Mouse (Mus musculus) hindbrain, postnatal 0 days (tissue): Measurements from ENCODE around the gene Slc13a5. TPM values are rescaled to one million over a fixed set of nuclear protein-coding genes. Genes with fewer than 3 reads are reported as not detected.

ENCODE experiments used
- ATAC-seq: fragments of 200-750 bp; cut with Nextera tagmentation; 2 replicates; pipeline ENCODE4 v1.8.0; 2017; ENCODE audit warnings: mild to moderate bottlenecking, moderate TSS enrichment, moderate library complexity
- DNase-seq: peaks from one replicate; pipeline ENCODE4 v3.0.0-alpha.2; 2015; ENCODE audit warnings: low spot score
- H3K27ac ChIP-seq: fragments of 300-500 bp; sonication (generic); 2 replicates; pipeline ENCODE4 v1.5.1; 2014; ENCODE audit warnings: mild to moderate bottlenecking
- H3K27me3 ChIP-seq: fragments of 300-500 bp; sonication (generic); 2 replicates; pipeline ENCODE4 v1.6.1; 2014; ENCODE audit warnings: low read length, mixed read lengths; ENCODE audit not compliant: insufficient read depth
- H3K36me3 ChIP-seq: fragments of 300-500 bp; sonication (generic); 2 replicates; pipeline ENCODE4 v1.6.1; 2014; ENCODE audit warnings: low read length, mixed read lengths; ENCODE audit not compliant: insufficient read depth
- H3K4me1 ChIP-seq: fragments of 300-500 bp; sonication (generic); 2 replicates; pipeline ENCODE4 v1.6.1; 2014; ENCODE audit warnings: antibody characterized with exemption, low read length, mixed read lengths; ENCODE audit not compliant: insufficient read depth
- H3K4me2 ChIP-seq: fragments of 300-500 bp; sonication (generic); 2 replicates; pipeline ENCODE4 v1.6.1; 2014; ENCODE audit warnings: low read depth, mild to moderate bottlenecking, low read length, moderate library complexity, mixed read lengths
- H3K4me3 ChIP-seq: fragments of 300-500 bp; sonication (generic); 2 replicates; pipeline ENCODE4 v1.5.1; 2014; ENCODE audit warnings: low read length
- H3K9ac ChIP-seq: fragments of 300-500 bp; sonication (generic); replicated peaks from 2 replicates; pipeline ENCODE4 v1.6.1; 2014; ENCODE audit warnings: mild to moderate bottlenecking, low read length, moderate library complexity, mixed read lengths
- H3K9me3 ChIP-seq: fragments of 300-500 bp; sonication (generic); 2 replicates; pipeline ENCODE4 v1.6.1; 2016; ENCODE audit warnings: low read length, mixed read lengths
- CTCF ChIP-seq: IDR thresholded peaks from 2 replicates; pipeline ENCODE4 v1.5.1; 2016; ENCODE audit warnings: antibody characterized with exemption, control low read depth, low read depth
- WGBS: fragments of 180-500 bp; shearing (Covaris S2); extraction: QIAGEN DNeasy Blood & Tissue Kit; methylation state at CpG from one replicate; pipeline ENCODE4 v1.1.7; 2014; 5-methylcytosine and 5-hydroxymethylcytosine counted together
- polyA plus RNA-seq: library from polyadenylated mRNA; unstranded; fragments of >200 nt; fragmentation: Nextera tagmentation; extraction: Ambion mirVana; gene quantifications from 2 replicates; pipeline ENCODE4 v1.2.1, GENCODE M21; 2015
- total RNA-seq: library from RNA; depleted of rRNA; stranded (reverse); fragments of >200 nt; gene quantifications from 2 replicates; pipeline ENCODE4 v1.2.3, GENCODE M21; 2014

Slc13a5 gene
- total and polyA plus RNA-seq, 2 experiments from 2014 or later = 7.5 to 8.1 TPM

DNA sequence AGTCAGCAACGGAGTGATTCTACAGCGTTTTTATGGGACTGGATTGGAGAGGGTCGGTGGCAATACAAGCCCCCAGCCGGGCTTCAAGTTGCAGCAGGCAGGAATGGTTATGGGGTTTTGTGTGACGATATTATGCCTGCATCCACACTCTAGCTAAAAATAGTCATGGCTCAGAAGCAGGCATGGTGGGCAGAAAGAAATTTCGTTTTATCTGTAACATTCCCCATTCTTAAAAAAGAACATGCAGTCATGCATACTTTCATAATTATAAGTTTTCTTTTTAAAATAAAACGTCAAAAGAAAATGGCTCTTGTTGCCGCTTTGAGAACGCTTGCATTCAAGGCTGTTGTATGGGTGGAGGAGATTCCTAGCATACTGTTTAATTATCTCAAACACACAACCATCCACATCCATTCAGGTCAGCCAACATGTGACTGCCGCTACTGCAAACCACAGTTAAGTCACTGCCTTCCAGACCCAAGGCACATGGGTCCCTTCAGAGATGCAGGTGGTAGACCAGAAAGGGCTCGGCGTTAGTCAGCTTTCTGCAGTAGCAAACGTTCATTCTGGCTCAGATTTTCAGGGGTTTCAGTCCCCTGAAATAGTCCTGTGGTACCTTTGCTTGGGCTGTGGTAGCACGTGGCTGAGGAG is 17.6 kb upstream of the Slc13a5 start:
- no peak for ATAC-seq
- Histone ChIP-seq H3K9me3 (no peaks in the 10 kb centered on the region), H3K9ac (no peak overlapping the region), H3K4me1 (no peaks in the 10 kb centered on the region), H3K27ac (no peak overlapping the region), H3K4me2 (no peak overlapping the region), H3K36me3 (no peaks in the 10 kb centered on the region), H3K27me3 (no peaks in the 10 kb centered on the region), H3K4me3 (no peak overlapping the region)
- no peak for DNase-seq
- no peak for TF ChIP-seq CTCF
- 85% methylated on average over 14 of the region's 14 CpGs for WGBS

DNA sequence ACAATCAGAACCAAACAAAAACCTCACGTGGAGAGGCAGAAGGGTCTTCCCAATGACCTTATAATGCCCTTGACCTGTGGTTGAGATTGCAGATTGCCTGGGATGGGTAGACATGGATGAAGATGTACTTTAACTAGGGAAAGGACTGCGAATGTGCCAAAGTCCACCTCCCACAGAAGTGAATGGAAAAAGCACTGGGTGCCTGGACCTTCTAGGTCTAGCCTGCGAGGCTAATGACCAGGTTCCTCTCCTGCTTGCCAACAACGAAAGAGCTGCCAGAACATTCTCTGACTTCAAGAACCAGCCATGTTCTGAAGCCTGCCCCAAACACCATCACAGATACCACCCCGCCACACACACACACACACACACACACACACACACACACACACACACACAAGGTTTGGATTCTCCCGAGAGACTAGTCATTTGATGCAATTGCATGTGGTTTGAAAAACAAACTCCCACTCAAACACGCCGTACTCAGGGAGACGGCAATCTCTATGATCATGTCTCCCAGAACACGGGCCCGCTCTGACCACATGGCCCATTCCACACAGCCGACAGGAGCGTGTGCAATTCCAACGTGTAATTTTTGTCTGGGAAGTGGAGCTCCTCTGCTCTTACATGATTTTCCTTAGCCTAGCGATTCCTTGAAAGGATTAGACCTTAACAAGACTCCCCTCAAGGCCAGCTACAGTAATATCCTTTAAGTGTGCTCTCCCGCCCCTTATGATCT is 16.6 kb upstream of the Slc13a5 start:
- H3K4me2 ChIP-seq = no peak overlapping the region
- no peak for TF ChIP-seq CTCF
- ATAC-seq = no peak
- H3K4me1 ChIP-seq = no peaks in the 10 kb centered on the region
- H3K36me3 ChIP-seq = no peaks in the 10 kb centered on the region
- DNase-seq = no peak
- H3K27me3 ChIP-seq = no peaks in the 10 kb centered on the region
- no peaks in the 10 kb centered on the region for H3K9me3 ChIP-seq
- no peak overlapping the region for H3K27ac ChIP-seq
- H3K9ac ChIP-seq = no peak overlapping the region
- WGBS = 91% methylated on average over 16 of the region's 16 CpGs
- no peak overlapping the region for H3K4me3 ChIP-seq

DNA sequence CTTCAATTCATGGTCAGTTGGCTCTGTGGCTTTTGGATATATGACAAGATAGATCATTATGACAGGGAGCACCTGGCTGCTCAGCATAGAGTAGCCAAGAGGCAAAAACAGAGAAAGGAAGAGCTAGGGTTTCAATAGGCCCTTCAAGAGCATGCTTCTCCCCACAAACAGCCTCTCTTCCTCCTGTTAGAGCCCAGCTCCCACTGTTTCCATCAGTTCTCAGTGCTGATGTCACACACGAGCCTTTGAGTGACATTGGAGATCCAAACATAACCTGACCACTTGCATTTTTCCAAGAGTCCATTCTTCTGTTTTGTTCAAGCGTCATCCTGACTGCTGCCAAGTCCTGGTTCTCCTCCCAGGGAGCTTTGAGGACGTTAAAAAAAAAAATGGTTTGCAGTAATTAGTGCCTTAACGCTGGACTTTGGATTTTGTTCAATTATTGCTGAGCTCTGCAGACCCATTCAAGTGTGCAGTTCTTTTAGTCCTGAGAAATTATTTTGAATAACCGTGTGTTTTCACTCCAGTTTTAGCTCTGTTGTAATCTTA is 14.9 kb upstream of the Slc13a5 start:
- no peak for TF ChIP-seq CTCF
- Histone ChIP-seq H3K4me1 (no peaks in the 10 kb centered on the region), H3K36me3 (no peaks in the 10 kb centered on the region), H3K9me3 (no peaks in the 10 kb centered on the region), H3K27me3 (no peaks in the 10 kb centered on the region), H3K9ac (no peak overlapping the region), H3K4me2 (no peak overlapping the region), H3K27ac (no peak overlapping the region), H3K4me3 (no peak overlapping the region)
- WGBS = 41% methylated on average over 5 of the region's 5 CpGs
- ATAC-seq (no peak), DNase-seq (no peak)

DNA sequence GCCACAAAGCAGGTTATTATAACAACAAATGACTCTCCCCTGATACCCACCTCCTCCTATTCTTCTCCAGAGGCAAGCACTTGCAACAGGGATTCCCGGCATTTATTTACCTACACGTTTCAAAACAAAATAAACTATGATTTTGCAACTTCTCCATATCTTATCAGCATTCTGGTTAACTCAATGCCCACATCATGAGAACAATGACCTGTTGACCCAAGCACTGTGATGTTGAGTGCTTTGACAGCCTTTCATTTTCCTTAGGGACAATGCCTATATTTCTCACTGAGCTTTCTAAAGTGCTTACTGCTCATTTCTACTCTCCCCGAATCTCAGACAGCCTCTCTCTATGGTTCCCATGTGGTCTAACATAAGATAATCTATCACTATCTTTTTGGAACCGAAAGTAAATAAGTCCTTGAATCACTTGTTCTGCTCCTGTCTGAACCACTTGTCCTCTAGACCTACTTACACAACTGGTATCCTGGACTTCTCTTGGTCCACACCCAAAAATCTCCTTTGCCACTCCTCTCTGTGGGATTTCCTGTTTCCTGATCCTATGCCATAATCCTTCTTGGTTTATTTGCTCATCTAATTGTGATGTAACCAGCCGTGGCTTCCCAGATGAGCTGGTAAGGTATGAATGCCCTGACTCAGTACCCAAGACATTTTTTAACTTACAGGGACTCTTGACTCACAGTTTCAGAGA is 14.3 kb upstream of the Slc13a5 start:
- no peak overlapping the region for H3K4me3 ChIP-seq
- no peak for TF ChIP-seq CTCF

DNA sequence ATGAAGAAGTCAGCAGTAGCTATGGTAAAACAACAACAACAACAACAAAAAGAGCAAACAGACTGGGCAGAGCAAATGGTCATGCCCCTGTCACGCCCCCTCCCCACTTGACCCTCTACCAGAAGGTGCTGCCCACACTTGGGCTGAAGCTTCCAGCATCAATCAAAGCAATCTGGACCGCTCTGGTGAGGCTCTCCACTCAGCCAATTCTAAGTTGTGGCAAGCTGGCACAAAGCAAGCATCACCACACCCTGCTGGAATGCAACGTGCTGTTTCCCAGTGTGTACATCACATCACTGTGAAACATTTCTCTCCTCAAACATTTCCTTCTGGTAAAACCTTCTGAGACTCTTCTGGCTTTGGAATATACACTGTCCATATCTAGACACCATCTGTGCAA is 6.3 kb upstream of the Slc13a5 start:
- Histone ChIP-seq H3K27me3 (no peaks in the 10 kb centered on the region), H3K4me1 (no peaks in the 10 kb centered on the region), H3K36me3 (no peaks in the 10 kb centered on the region), H3K4me2 (no peak overlapping the region), H3K9ac (no peak overlapping the region), H3K4me3 (no peak overlapping the region), H3K27ac (no peak overlapping the region), H3K9me3 (no peaks in the 10 kb centered on the region)
- no peak for TF ChIP-seq CTCF
- WGBS = 62% methylated on average over 3 of the region's 3 CpGs
- no peak for ATAC-seq
- no peak for DNase-seq

More for the DNA sequence above, 14.3 kb upstream of the Slc13a5 start:
- Histone ChIP-seq H3K9me3 (no peaks in the 10 kb centered on the region), H3K4me2 (no peak overlapping the region), H3K27me3 (no peaks in the 10 kb centered on the region), H3K9ac (no peak overlapping the region), H3K27ac (no peak overlapping the region), H3K4me1 (no peaks in the 10 kb centered on the region), H3K36me3 (no peaks in the 10 kb centered on the region)
- 87% methylated on average over 5 of the region's 5 CpGs for WGBS
- no peak for DNase-seq
- ATAC-seq = no peak

DNA sequence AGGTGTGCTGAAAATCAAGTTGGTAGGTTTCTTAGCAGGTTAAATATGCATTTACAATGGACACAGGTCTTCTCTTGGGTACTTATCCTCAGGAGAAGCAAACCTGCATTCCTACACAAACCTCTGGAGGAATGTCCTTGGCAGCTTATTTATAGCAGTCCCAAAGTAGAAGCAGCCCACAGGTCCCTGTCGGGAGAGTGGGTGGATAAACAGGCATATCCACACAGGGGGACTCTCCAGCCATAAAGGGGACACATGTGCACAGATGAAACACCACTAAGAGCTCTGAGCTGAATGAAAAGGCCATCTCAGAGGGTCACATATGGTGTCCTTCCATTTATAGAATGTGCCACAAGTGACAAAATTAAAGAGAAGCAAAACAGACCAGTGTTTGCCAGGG is 4.7 kb upstream of the Slc13a5 start:
- Histone ChIP-seq H3K4me3 (no peak overlapping the region), H3K27ac (no peak overlapping the region), H3K4me1 (peaks cover under 1% of the 10 kb centered on the region; the same call in 1 of the 2 replicates), H3K9ac (no peak overlapping the region), H3K36me3 (no peaks in the 10 kb centered on the region), H3K27me3 (no peaks in the 10 kb centered on the region), H3K4me2 (no peak overlapping the region), H3K9me3 (no peaks in the 10 kb centered on the region)
- no peak for TF ChIP-seq CTCF
- 83% methylated on average over 1 of the region's 1 CpGs for WGBS
- DNase-seq = no peak
- no peak for ATAC-seq
